Mouse (Mus musculus): ENCODE results near the gene Polk. TPM values are rescaled to one million over a fixed set of nuclear protein-coding genes. Genes with fewer than 3 reads are reported as not detected.

Gene Polk
- polyA plus RNA-seq, 1 experiment from 2014 or later, result 6.7 TPM

DNA sequence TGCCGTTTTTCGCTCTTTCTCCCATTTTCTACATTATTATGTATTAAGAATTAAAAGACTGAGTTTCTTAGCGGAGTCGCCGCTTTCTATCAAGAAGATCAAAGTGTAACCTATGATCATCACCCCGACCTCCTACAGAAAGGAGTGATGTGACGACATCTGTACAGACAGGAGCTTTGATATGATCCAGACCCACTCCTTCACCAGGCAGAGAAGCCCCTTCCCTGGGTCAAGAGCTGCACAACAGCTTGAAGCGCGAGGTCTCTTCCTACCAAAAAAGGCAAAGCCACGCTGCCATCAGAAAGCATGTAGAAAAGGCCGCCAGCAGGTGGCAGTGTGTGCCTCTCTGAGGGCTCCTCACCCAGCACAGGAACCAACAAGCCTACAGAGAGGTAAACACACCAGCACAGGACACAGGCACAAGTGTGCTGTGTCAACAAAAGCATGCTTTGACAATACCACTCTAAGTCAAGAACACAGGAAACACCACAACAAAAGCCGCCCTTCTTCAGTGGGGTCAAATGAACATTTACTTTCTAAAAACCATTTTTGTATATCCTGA lies 110.7 kb downstream of the Polk start:
- H3K9ac ChIP-seq (ENCODE audit: low read length), result no peak overlapping the region
- ATAC-seq (ENCODE audit: insufficient read depth, low FRiP score, low TSS enrichment) (peak; percentile 84), DNase-seq (ENCODE audit: low spot score) (peak; percentile 89)
- H3K4me2 ChIP-seq (ENCODE audit: low read depth), result no peak overlapping the region
- H3K9me3 ChIP-seq (ENCODE audit: control insufficient read depth, low read length), result no peaks in the 10 kb centered on the region
- H3K4me3 ChIP-seq (ENCODE audit: low read depth, low read length), result no peak overlapping the region
- no peaks in the 10 kb centered on the region for H3K4me1 ChIP-seq (ENCODE audit: control insufficient read depth, insufficient read depth, low read length)
- no peaks in the 10 kb centered on the region for H3K27me3 ChIP-seq (ENCODE audit: control insufficient read depth, insufficient read depth, low read length)
- no peak overlapping the region for H3K27ac ChIP-seq (ENCODE audit: low read depth, low read length)
- 42% methylated on average over 12 of the region's 12 CpGs for WGBS
- H3K36me3 ChIP-seq (ENCODE audit: control insufficient read depth, insufficient read depth, low read length), result no peaks in the 10 kb centered on the region

Other genes starting within 250 kb of the Polk start
- gene Poc5, start 154.3 kb downstream of the Polk start, polyA plus RNA-seq (2014; fragmentation: Nextera tagmentation; extraction: Ambion mirVana), result 27.2 and 30.2 TPM in 2 replicates
- gene Ankdd1b, start 71.4 kb downstream of the Polk start, polyA plus RNA-seq (2014; fragmentation: Nextera tagmentation; extraction: Ambion mirVana), result not detected in 2 replicates
- not detected in 2 replicates for gene Gm17622, start 51.8 kb downstream of the Polk start, polyA plus RNA-seq (2014; fragmentation: Nextera tagmentation; extraction: Ambion mirVana)
- gene Col4a3bp, start within 50 bp of the Polk start, polyA plus RNA-seq (2014; fragmentation: Nextera tagmentation; extraction: Ambion mirVana), result 5.9 and 6.8 TPM in 2 replicates
- 194 and 220 TPM in 2 replicates for gene Hmgcr, start 128.4 kb upstream of the Polk start, polyA plus RNA-seq (2014; fragmentation: Nextera tagmentation; extraction: Ambion mirVana)
- gene Ankrd31, start 205.7 kb upstream of the Polk start, polyA plus RNA-seq (2014; fragmentation: Nextera tagmentation; extraction: Ambion mirVana), result not detected in 2 replicates